Mouse (Mus musculus) liver, postnatal 0 days (tissue): Measurements from ENCODE around the gene Hormad2.

Source experiments
- CTCF ChIP-seq: sonication (generic); IDR thresholded peaks from 2 replicates; pipeline ENCODE4 v1.5.1; 2016; ENCODE audit warnings: antibody characterized with exemption, low read depth
- EP300 ChIP-seq: IDR thresholded peaks from 2 replicates; pipeline ENCODE4 v1.6.1; 2016; ENCODE audit warnings: antibody characterized with exemption, low read depth, mild to moderate bottlenecking

DNA sequence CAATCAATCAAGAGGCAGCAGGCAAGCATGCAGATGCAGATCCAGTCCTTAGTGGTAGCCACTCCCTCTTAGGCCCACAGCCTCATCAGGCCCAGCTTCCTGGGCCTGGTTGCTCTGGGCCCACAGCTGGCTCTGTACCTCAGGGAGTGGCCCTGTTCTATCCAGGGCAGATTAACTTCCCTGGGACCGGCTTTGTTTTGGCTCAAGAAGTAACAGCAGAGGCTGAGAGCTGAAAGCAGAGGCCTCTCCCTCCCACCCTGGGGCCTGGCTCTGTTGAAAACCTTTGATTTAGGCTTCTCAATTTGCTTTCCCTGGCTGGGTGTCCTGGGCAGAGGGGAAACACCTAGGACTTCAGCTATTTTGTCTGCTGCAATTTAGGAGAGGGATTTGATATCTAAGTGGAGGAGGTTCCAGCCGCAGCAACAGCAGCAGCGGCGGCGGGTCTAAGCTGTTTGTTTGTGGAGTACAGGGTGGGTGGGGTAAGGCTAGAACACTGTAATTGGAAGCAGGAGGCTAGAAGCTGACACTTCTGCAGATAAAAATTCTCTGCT is 138.5 kb downstream of the Hormad2 start:
- TF ChIP-seq CTCF (no peak), EP300 (no peak)
